Mouse (Mus musculus) heart, postnatal 0 days (tissue): ENCODE measurements at regions not wholly inside any gene's neighbourhood (a gene's known extent, or its start where the extent isn't known, plus 50 kb on each side); places are given as distances from the start of the nearest gene placed in this dataset.

Experiments used
- ATAC-seq: fragments of 200-750 bp; cut with Nextera tagmentation; 2 replicates; pipeline ENCODE4 v1.8.0; 2017; ENCODE audit warnings: low read depth, moderate number of reproducible peaks, moderate library complexity; ENCODE audit not compliant: insufficient read depth
- DNase-seq: peaks from one replicate; pipeline ENCODE4 v3.0.0-alpha.2; 2016; ENCODE audit warnings: low spot score
- H3K27ac ChIP-seq: fragments of 300-500 bp; sonication (generic); 2 replicates; pipeline ENCODE4 v1.5.1; 2014; ENCODE audit warnings: low read depth, mild to moderate bottlenecking
- H3K27me3 ChIP-seq: fragments of 300-500 bp; sonication (generic); 2 replicates; pipeline ENCODE4 v1.6.1; 2014; ENCODE audit warnings: low read length, mixed read lengths; ENCODE audit not compliant: control insufficient read depth, insufficient read depth
- H3K36me3 ChIP-seq: fragments of 300-500 bp; sonication (generic); replicated peaks from 2 replicates; pipeline ENCODE4 v1.6.1; 2014; ENCODE audit warnings: low read length, mixed read lengths; ENCODE audit not compliant: control insufficient read depth, insufficient read depth
- H3K4me1 ChIP-seq: fragments of 300-500 bp; sonication (generic); 2 replicates; pipeline ENCODE4 v1.6.1; 2014; ENCODE audit warnings: antibody characterized with exemption; ENCODE audit not compliant: control insufficient read depth, insufficient read depth
- H3K4me2 ChIP-seq: fragments of 300-500 bp; sonication (generic); 2 replicates; pipeline ENCODE4 v1.6.1; 2014; ENCODE audit warnings: low read depth, mild to moderate bottlenecking, low read length, moderate library complexity
- H3K4me3 ChIP-seq: fragments of 300-500 bp; sonication (generic); 2 replicates; pipeline ENCODE4 v1.5.1; 2014; ENCODE audit warnings: low read depth, low read length
- H3K9ac ChIP-seq: fragments of 300-500 bp; sonication (generic); replicated peaks from 2 replicates; pipeline ENCODE4 v1.6.1; 2014; ENCODE audit warnings: low read depth, low read length, mixed read lengths
- H3K9me3 ChIP-seq: fragments of 300-500 bp; sonication (generic); replicated peaks from 2 replicates; pipeline ENCODE4 v1.6.1; 2016; ENCODE audit warnings: low read length; ENCODE audit not compliant: control insufficient read depth
- CTCF ChIP-seq: IDR thresholded peaks from 2 replicates; pipeline ENCODE4 v1.5.1; 2016; ENCODE audit warnings: antibody characterized with exemption, control low read depth, low read depth
- EP300 ChIP-seq: IDR thresholded peaks from 2 replicates; pipeline ENCODE4 v1.6.1; 2016; ENCODE audit warnings: antibody characterized with exemption, low read depth
- WGBS: fragments of 180-500 bp; shearing (Covaris S2); extraction: QIAGEN DNeasy Blood & Tissue Kit; methylation state at CpG from one replicate; pipeline ENCODE4 v1.1.7; 2014; 5-methylcytosine and 5-hydroxymethylcytosine counted together

DNA sequence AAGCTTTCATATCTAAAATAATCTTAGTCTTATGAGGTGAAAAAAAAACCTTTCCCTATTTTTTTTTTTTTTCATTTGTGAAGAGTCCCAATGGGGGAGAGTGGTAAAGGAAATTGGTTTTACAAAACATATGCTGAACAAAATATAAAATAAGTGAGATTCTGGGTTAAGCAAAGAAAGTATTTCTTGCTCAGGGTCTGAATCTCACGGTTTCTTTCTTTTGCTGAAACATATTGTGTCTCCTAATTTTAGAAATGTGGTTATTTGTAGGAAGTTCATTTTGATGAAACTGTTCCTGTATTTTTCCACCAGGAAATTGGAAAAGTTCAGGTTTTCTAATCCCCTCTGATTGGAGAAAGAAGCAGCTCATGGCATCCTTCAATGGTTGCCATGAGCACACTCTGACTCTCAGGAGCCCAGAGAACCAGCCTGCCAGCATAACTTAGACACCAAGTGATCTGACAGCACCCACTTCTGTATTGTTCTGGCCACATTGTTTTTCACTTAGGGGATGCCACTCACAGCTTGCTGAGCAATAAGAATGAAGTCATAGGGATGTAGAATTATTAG, 365.9 kb upstream of the Camk1g start:
- WGBS: 71% methylated on average over 1 of the region's 1 CpGs
- Histone ChIP-seq H3K9ac (no peak overlapping the region), H3K27me3 (no peaks in the 10 kb centered on the region), H3K36me3 (no peaks in the 10 kb centered on the region), H3K4me3 (no peak overlapping the region), H3K4me1 (no peaks in the 10 kb centered on the region), H3K27ac (no peak overlapping the region), H3K4me2 (no peak overlapping the region), H3K9me3 (no peaks in the 10 kb centered on the region)
- ATAC-seq: no peak
- DNase-seq: no peak
- TF ChIP-seq EP300 (no peak), CTCF (no peak)

DNA sequence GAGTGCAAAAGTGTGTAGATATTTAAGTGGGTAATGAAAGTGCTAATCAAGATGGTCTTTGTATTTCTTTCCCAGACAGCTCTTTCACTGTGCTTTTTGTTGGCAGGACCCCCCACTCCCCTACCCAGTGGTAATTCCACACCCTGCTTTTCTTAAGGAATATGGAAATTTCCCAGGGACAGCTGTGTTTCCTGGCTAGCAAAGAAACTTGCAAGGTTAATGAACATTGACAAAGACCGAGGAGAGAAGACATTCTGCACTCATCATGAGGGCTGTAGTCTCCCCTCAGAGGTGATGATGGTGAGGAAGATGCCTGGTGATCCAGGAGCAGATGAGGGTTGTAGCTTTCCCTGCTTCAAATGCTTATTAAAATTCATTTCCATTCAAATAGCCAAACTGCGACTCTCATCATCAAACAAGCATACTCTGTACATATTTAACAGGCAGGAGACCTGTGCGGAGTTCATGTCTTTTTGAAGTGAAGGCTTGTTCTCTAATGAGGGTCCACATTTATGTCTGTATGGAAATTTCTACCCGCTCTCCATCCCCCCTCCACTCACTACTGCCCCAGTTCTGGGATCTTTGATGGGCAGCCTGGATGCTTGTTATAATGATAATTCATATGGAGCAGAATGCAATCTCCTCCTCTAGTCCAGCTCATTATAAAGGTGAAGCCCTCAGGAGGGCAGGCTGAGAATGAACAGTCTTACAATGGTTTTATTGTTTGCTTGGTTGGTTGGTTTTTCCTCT, 364.1 kb upstream of the Camk1g start:
- no peak for DNase-seq
- H3K27me3 ChIP-seq: no peaks in the 10 kb centered on the region
- H3K36me3 ChIP-seq: no peaks in the 10 kb centered on the region
- no peak overlapping the region for H3K27ac ChIP-seq
- H3K4me1 ChIP-seq: no peaks in the 10 kb centered on the region
- no peaks in the 10 kb centered on the region for H3K9me3 ChIP-seq
- TF ChIP-seq CTCF (no peak), EP300 (no peak)
- 63% methylated on average over 4 of the region's 4 CpGs for WGBS
- H3K4me2 ChIP-seq: no peak overlapping the region
- H3K9ac ChIP-seq: no peak overlapping the region
- no peak overlapping the region for H3K4me3 ChIP-seq
- ATAC-seq: no peak

DNA sequence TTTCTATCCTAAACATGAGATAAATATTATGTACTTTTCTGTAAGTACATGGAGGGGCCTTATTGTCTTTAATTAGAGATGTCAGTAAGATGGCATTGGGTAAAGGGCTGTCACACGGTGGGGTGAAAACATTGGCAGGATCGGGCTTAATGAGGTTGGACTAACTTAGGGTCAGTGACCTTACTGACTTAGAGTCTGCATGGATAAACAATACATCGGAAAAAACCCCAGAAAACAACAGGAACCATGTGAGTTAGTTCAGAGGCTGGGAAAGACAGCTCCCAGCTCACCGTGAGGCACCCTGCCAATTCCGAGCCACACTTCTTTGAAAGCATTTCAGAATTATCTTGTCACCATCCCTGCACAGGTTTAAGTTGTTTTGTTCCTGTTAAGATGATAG, 363.3 kb upstream of the Camk1g start:
- H3K4me1 ChIP-seq: no peaks in the 10 kb centered on the region
- H3K9ac ChIP-seq: no peak overlapping the region
- H3K27me3 ChIP-seq: no peaks in the 10 kb centered on the region
- H3K4me3 ChIP-seq: no peak overlapping the region
- ATAC-seq (no peak), DNase-seq (no peak)
- no peak overlapping the region for H3K27ac ChIP-seq
- no peaks in the 10 kb centered on the region for H3K36me3 ChIP-seq
- TF ChIP-seq EP300: no peak
- 20% methylated on average over 5 of the region's 5 CpGs for WGBS
- H3K4me2 ChIP-seq: no peak overlapping the region
- H3K9me3 ChIP-seq: no peaks in the 10 kb centered on the region

DNA sequence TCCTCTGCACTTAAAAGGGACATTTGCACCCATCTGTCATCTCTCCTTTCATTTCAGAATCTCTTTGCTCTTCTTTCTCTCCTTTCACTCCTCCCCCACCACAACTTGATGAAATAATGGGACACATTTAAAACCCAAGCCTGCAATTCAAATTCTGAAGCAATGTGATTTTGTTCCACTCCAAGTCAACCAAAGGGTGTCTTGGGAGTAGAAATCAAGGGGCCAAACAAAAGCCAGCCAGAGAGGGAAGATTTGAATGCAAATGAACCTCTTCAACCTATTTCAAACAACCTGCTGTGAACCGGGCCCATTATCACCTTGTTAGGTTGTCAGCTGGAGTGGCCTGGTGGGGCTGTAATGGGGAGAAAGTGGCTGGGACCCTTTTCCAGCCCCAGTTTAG, 362.0 kb upstream of the Camk1g start:
- Histone ChIP-seq H3K9ac (no peak overlapping the region), H3K27me3 (no peaks in the 10 kb centered on the region), H3K9me3 (no peaks in the 10 kb centered on the region), H3K4me2 (no peak overlapping the region), H3K36me3 (no peaks in the 10 kb centered on the region), H3K4me1 (no peaks in the 10 kb centered on the region), H3K27ac (no peak overlapping the region), H3K4me3 (no peak overlapping the region)
- WGBS: 5% methylated on average over 1 of the region's 1 CpGs
- DNase-seq (no peak), ATAC-seq (no peak)
- TF ChIP-seq CTCF: no peak
- TF ChIP-seq EP300: no peak

DNA sequence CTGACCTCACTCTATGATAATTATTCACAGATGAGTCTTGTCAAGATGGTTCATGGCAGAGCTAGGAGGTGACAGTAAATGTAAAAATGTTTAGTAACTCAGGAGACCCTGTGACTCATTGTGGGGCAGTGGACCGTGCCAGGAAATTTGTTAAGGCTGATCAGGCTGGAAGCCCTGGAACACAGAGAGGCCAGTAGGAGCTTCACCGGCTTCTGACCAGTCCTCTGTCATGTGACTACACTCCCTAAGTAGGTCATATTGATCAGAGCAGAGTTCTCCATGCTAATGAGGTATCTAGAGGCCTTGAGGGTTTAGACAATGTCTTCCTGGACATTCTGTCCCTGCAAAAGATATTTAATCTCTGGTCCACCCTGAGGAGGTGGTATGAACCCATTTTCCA, 351.8 kb upstream of the Camk1g start:
- Histone ChIP-seq H3K4me3 (no peak overlapping the region), H3K36me3 (no peaks in the 10 kb centered on the region), H3K27me3 (no peaks in the 10 kb centered on the region), H3K9ac (no peak overlapping the region), H3K4me2 (no peak overlapping the region), H3K27ac (no peak overlapping the region), H3K4me1 (no peaks in the 10 kb centered on the region; the same call in 1 of the 2 replicates), H3K9me3 (0 out of 2 replicates have a peak, but pooled peaks cover 6% of the 10 kb centered on the region)
- DNase-seq (no peak), ATAC-seq (no peak)
- 67% methylated on average over 2 of the region's 2 CpGs for WGBS
- TF ChIP-seq EP300 (no peak), CTCF (no peak)

DNA sequence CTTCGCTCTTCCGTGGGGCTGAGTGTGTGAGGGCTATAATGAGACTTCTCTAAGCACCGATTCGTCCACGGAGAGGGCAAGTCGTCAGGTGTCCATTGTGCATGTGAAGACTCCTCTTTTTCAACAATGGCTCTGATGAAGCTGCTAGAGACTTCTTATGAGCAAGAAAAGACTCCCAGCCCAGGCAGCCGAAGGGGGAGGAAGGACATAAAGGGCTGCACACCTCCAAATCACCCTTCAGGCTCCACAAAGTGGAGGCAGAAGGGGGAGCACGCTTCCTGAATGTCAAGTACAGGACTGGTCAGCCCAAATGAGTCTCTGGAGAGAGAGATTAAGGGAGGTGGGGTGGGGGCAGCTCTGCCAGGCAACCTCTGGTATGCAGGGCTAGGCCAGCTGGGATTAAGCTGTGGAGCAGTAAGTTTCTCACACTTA, 350.3 kb upstream of the Camk1g start:
- 69% methylated on average over 8 of the region's 8 CpGs for WGBS

More for the DNA sequence above, 350.3 kb upstream of the Camk1g start:
- H3K27ac ChIP-seq: no peak overlapping the region
- DNase-seq: no peak
- no peaks in the 10 kb centered on the region for H3K36me3 ChIP-seq
- no peak for TF ChIP-seq EP300
- no peak for TF ChIP-seq CTCF
- ATAC-seq: no peak
- H3K4me2 ChIP-seq: no peak overlapping the region
- 0 out of 2 replicates have a peak, but pooled peaks cover 6% of the 10 kb centered on the region for H3K9me3 ChIP-seq
- no peak overlapping the region for H3K9ac ChIP-seq
- no peak overlapping the region for H3K4me3 ChIP-seq
- no peaks in the 10 kb centered on the region; the same call in 1 of the 2 replicates for H3K4me1 ChIP-seq
- H3K27me3 ChIP-seq: no peaks in the 10 kb centered on the region
